Mouse (Mus musculus) megakaryocyte, adult 5-6 weeks (primary cell): ENCODE measurements around the gene Nmnat1. TPM values are rescaled to one million over a fixed set of nuclear protein-coding genes. Genes with fewer than 3 reads are reported as not detected.

Experiments
- ATAC-seq: 2 replicates; pipeline ENCODE4 v1.8.0; 2016; ENCODE audit warnings: mild to moderate bottlenecking, inconsistent platforms; ENCODE audit not compliant: poor library complexity, severe bottlenecking
- total RNA-seq, 2 experiments: library from RNA; stranded (forward) in 1 of 2; stranded (reverse) in 1 of 2; fragments of 153-499, 151-499 nt in 1 of 2; fragments of 221-1000, 200-1000 nt in 1 of 2; gene quantifications; 2 replicates each; pipeline versions ENCODE4 v1.2.3 to v1.2.4; 2015 to 2017

Nmnat1 gene
- total RNA-seq (2015) (4.0 and 5.1 TPM in 2 replicates), total RNA-seq (2017) (3.8 and 6.0 TPM in 2 replicates)

- ATAC-seq = peak; percentile 99
Measured at GRCm38 (mm10) chr4:149485053-149485824, at the start of gene Nmnat1, which contains the start of gene Lzic. Gene Nmnat1, minus strand, starts transcription at chr4:149485202. Gene Lzic, plus strand, starts transcription at chr4:149485229.

GRCm38 (mm10) chr4:149529691-149530090, 44.7 kb upstream of the Nmnat1 start:
- ATAC-seq = no peak

GRCm38 (mm10) chr4:149527621-149528354, 42.8 kb upstream of the Nmnat1 start:
- ATAC-seq = no peak

- ATAC-seq = no peak
Measured at GRCm38 (mm10) chr4:149526330-149526729, 41.3 kb upstream of the Nmnat1 start.

DNA sequence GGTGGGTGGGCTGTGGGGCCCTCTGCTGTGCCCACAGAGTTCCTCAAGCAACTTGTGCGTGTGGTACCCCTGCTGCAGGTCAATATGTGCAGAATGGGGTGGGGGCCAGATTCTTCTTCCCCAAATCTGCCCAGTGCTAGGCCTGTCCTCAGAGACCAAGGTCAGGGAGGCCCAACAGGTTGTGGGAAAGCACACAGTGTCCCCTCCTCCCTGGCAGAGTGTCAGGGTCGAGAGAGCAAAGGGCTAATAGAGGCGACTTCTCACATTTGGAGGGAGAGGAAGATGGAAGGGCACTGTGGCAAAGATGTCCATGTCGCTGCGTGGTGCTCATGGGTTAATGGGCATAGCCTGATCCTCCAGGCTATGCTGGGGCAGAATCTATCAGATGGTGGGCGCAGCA, 40.8 kb upstream of the Nmnat1 start:
- no peak for ATAC-seq

GRCm38 (mm10) chr4:149525170-149525569, 40.2 kb upstream of the Nmnat1 start:
- no peak for ATAC-seq

GRCm38 (mm10) chr4:149523961-149524360, 39.0 kb upstream of the Nmnat1 start:
- no peak for ATAC-seq

DNA sequence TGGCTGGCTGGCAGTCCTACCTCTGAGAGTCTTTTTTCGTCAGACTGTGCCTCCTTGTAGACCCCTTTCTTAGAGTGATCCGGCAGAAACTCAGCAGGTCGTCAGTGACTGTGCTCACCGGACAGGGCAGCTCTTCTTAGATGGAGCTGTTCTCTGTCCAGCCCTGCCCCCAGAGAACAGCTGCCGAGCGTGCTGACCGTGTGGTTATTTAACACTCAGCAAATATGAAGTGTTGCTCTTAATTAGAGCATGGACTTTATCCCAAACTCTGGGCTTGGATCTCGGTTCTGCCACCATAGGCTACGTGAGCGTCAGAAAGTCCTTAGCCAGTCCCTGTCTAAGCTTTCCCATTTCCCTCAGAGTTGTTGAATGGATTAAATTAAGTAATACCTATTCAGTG, 36.3 kb upstream of the Nmnat1 start:
- ATAC-seq = no peak

DNA sequence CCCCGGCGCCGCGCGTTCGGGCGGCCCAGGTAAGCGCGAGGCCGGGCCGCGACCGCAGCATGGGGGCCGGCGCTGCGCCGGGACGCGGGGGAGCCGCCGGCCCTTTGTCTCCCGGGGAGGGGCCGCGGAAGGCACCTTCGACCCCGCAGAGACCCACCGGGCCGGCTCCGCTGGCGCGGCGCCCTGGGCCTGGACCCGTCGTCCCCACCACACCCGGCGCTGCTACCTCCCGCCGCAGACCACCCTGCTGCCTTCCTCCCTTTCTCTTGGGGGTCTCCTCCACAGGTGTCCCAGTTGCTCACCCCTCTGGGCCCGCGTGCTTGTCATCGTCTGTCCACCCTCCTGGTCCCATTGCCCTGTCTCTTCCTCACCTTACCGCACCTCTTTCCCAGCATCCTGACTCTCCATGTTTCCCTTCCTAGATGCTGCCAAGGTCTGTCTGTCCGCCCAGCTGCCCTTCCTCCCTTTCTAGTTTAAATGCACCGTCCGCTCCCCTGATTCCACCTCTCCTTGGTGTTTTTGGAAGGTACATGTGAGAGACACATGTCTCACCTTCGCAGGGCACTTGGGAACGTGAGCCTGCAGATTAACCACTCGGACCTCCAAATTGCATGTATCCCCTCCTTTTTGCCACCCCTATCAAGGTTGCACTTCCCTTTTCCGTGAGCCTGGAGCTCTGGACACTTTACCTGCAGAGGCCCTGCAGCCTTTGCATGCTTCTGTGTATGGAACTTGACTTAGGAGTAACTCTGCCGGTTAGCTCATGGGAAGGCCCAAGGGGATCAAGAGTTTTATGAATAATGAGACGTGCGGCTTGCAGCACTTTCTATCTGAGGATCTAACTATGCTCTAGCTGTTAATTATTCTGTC, 33.6 kb upstream of the Nmnat1 start:
- no peak for ATAC-seq

- peak; percentile 94 for ATAC-seq
Measured at GRCm38 (mm10) chr4:149517868-149518340, 32.9 kb upstream of the Nmnat1 start, which contains the start of gene Ctnnbip1. Gene Ctnnbip1, plus strand, starts transcription at chr4:149518236.

GRCm38 (mm10) chr4:149515706-149516105, 30.7 kb upstream of the Nmnat1 start:
- no peak for ATAC-seq

DNA sequence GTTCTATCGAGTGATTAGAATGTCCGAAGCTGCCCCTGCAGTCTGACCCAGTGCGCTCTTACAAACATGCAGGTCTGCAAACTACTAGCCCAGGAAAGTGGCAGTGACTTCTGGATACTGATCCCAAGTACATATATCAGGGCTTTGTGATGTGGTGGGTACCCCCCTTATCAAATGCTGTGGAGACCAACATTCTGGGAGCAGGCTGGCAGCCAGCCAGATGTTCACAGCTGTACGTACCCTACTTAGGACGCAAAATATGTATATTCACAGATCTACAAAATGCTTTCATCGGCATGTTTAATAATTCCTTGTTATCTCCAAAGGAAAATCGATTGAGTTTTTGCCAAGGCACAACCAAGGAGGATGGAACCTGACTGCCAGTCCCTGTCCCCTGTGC, 27.1 kb upstream of the Nmnat1 start:
- ATAC-seq = no peak

DNA sequence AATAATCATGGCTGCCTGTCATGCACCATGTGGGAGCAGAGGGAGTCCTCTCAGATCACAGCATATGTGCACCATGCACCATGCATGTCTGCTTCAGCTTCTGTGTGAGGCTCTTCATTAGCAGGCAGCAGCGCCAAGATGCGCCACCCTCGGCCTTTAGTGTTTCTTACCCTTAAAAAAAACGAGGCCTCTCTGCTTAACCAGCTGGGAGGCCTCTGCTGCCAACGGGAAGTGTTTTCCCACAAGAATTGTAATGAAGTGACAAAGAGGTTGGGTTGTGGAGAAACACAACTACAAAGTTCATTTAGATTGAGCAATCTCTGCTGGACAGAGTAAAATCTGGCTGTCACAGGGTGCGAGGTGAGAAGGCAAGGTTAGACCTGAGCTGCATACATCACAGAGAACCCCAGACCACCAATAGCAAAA, 26.2 kb upstream of the Nmnat1 start:
- ATAC-seq = no peak

GRCm38 (mm10) chr4:149506904-149507303, 21.9 kb upstream of the Nmnat1 start:
- ATAC-seq = no peak

GRCm38 (mm10) chr4:149505261-149505967, 20.4 kb upstream of the Nmnat1 start:
- ATAC-seq = no peak

DNA sequence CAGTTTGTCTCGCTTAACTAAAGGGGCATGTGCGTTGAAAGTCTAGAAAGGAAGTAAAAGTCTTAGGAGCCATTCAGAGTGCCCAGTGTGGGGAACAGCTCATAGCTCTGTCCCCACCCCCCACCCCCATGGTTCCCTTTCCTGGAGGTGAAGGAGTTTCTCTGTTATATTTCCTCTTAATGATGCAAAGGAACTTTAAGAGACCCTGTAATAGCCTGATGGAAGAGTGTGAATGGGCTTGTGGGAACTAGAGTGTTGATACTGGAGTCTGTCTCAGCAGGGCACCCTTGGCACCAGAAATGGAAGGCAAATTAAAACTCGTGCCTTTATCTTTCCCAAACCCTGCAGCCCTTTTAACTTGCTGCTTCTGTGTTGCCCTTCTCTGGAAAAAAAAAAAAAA, 19.9 kb upstream of the Nmnat1 start:
- peak; percentile 88 for ATAC-seq

GRCm38 (mm10) chr4:149504363-149504762, 19.4 kb upstream of the Nmnat1 start:
- no peak for ATAC-seq

DNA sequence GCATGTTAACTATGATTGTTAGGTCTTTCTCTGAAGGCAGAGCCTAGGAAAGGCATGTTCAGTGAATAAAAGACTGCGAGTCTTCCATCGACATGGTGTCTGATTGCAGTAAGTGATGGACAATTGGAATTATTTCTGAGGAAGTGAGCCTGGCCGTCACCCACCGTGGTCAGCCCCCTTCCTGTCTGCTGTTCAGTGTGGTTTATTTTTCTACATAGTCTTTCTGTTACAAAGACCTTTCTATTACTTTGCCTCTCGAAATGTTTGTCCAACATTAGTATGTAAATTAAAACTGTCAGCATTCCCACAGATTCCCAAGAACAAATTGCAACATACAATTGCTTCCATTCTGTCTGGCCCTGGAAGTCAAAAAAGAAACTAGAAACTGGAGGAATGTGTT, 14.8 kb upstream of the Nmnat1 start:
- ATAC-seq = no peak

- no peak for ATAC-seq
Measured at GRCm38 (mm10) chr4:149498901-149499300, 13.9 kb upstream of the Nmnat1 start.

- ATAC-seq = no peak
Measured at GRCm38 (mm10) chr4:149496612-149497011, 11.6 kb upstream of the Nmnat1 start.
